In the genomic region with DNA sequence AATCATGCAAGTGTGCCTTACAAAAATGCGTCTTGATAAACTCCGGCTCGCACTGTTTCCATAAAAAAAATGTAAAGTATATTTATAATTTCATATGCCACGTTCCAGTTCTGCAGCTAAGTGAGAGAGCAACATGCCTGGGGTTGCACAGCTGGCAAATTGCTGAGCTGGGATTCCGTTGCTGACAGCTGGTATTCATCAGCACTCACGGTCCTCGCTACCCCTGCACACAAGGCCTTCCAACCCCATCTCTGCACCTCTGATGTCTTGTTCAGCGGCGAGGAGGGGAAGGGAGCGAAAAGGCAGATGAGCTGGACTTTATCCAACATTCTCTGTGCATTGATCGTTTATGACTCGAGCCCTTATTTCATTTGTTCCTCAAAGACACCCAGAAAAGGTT, we compare ENCODE assay signal across 11 mouse cellular contexts.
A peak's percentile ranks its signal among the peaks of the same experiment; 100 is the strongest.
DNase-seq lines count a peak whose midpoint lies in the region; ATAC-seq lines count a peak whose summit lies in the region.
"Had no signal": no experiment of that assay in that cellular context is flagged by ENCODE, and none has a peak within 500 bp of the region (broad histone marks: within the 10 kb centered on the region; RNA-seq: fewer than 3 reads in every experiment).

No protein-coding gene starts in this region.

- no peaks in the 10 kb centered on the region for H3K9me3 ChIP-seq in hindbrain, embryonic 10.5 days
- H3K9me3 ChIP-seq in hindbrain, embryonic 12.5 days (replicated peaks), result no peaks in the 10 kb centered on the region
- no peaks in the 10 kb centered on the region for H3K9me3 ChIP-seq in limb, embryonic 11.5 days (ENCODE audit: control insufficient read depth, low read length)
- H3K9me3 ChIP-seq in neural tube, embryonic 15.5 days (replicated peaks), result no peaks in the 10 kb centered on the region
- H3K9me3 ChIP-seq: liver, embryonic 15.5 days had no signal

- H3K4me1 ChIP-seq in hindbrain, embryonic 10.5 days (replicated peaks), result no peaks in the 10 kb centered on the region
- H3K4me1 ChIP-seq in hindbrain, embryonic 12.5 days, result no peaks in the 10 kb centered on the region
- H3K4me1 ChIP-seq in limb, embryonic 11.5 days (ENCODE audit: control insufficient read depth, insufficient read depth, low read length), result no peaks in the 10 kb centered on the region
- 0 out of 2 replicates have a peak, but pooled peaks cover 2% of the 10 kb centered on the region for H3K4me1 ChIP-seq in neural tube, embryonic 15.5 days
- H3K4me1 ChIP-seq: liver, embryonic 15.5 days had no signal

- 79% methylated on average over 12 of the region's 12 CpGs for WGBS in hindbrain, embryonic 10.5 days
- 67% methylated on average over 12 of the region's 12 CpGs for WGBS in hindbrain, embryonic 12.5 days
- WGBS in limb, embryonic 11.5 days, result 52% methylated on average over 12 of the region's 12 CpGs
- WGBS in neural tube, embryonic 15.5 days, result 54% methylated on average over 12 of the region's 12 CpGs

- no peak for ATAC-seq in hindbrain, embryonic 12.5 days (ENCODE audit: low FRiP score)
- no peak for ATAC-seq in limb, embryonic 11.5 days (ENCODE audit: insufficient number of reproducible peaks, low FRiP score, low TSS enrichment, low read depth)
- no peak for ATAC-seq in neural tube, embryonic 15.5 days (ENCODE audit: low FRiP score)

- no peak overlapping the region for H3K27ac ChIP-seq in hindbrain, embryonic 10.5 days
- no peak overlapping the region for H3K27ac ChIP-seq in hindbrain, embryonic 12.5 days
- no peak overlapping the region for H3K27ac ChIP-seq in limb, embryonic 11.5 days (replicated peaks; ENCODE audit: low read depth, low read length)
- 0 out of 2 replicates have a peak overlapping the region, but pooled peaks have one; percentile 37 for H3K27ac ChIP-seq in neural tube, embryonic 15.5 days (replicated peaks)
- H3K27ac ChIP-seq: liver, embryonic 15.5 days had no signal

- no peak overlapping the region for H3K9ac ChIP-seq in hindbrain, embryonic 12.5 days
- H3K9ac ChIP-seq in limb, embryonic 11.5 days (ENCODE audit: low read length), result no peak overlapping the region
- no peak overlapping the region for H3K9ac ChIP-seq in neural tube, embryonic 15.5 days (replicated peaks)
- H3K9ac ChIP-seq: liver, embryonic 15.5 days had no signal

- H3K4me3 ChIP-seq in hindbrain, embryonic 10.5 days, result no peak overlapping the region
- H3K4me3 ChIP-seq in hindbrain, embryonic 12.5 days, result no peak overlapping the region
- H3K4me3 ChIP-seq in limb, embryonic 11.5 days (ENCODE audit: low read depth, low read length), result no peak overlapping the region
- no peak overlapping the region for H3K4me3 ChIP-seq in neural tube, embryonic 15.5 days (replicated peaks)
- H3K4me3 ChIP-seq: liver, embryonic 15.5 days had no signal

- no peaks in the 10 kb centered on the region for H3K27me3 ChIP-seq in hindbrain, embryonic 10.5 days (ENCODE audit: insufficient read depth, poor library complexity, severe bottlenecking)
- H3K27me3 ChIP-seq in hindbrain, embryonic 12.5 days, result no peaks in the 10 kb centered on the region
- H3K27me3 ChIP-seq in limb, embryonic 11.5 days (ENCODE audit: control insufficient read depth, insufficient read depth, low read length), result no peaks in the 10 kb centered on the region
- H3K27me3 ChIP-seq in neural tube, embryonic 15.5 days (replicated peaks), result no peaks in the 10 kb centered on the region
- H3K27me3 ChIP-seq: liver, embryonic 15.5 days had no signal

- no peak overlapping the region for H3K4me2 ChIP-seq in hindbrain, embryonic 12.5 days (replicated peaks)
- no peak overlapping the region for H3K4me2 ChIP-seq in limb, embryonic 11.5 days (ENCODE audit: low read depth, severe bottlenecking)
- no peak overlapping the region for H3K4me2 ChIP-seq in neural tube, embryonic 15.5 days
- H3K4me2 ChIP-seq: liver, embryonic 15.5 days had no signal

- DNase-seq in hindbrain, embryonic 10.5 days (ENCODE audit: low spot score), result peak; percentile 11
- peak; percentile 26 to 35 for DNase-seq in right cerebral cortex, postnatal 10 days (ENCODE audit: low spot score in 2 of 2)
- no peak for DNase-seq in right cerebral cortex, postnatal 36 days (ENCODE audit: low spot score in 2 of 2)
- DNase-seq in limb, embryonic 11.5 days (ENCODE audit: low spot score), result peak; percentile 37
- DNase-seq in gastrocnemius, adult 8-10 months (ENCODE audit: low spot score in 2 of 2), result no peak
- DNase-seq in heart, adult 9 months (ENCODE audit: low spot score in 2 of 2), result no peak
- DNase-seq: layer of hippocampus, adult 9-11 months; thymus, postnatal 14 days had no signal

- H3K36me3 ChIP-seq in hindbrain, embryonic 10.5 days, result no peaks in the 10 kb centered on the region
- no peaks in the 10 kb centered on the region for H3K36me3 ChIP-seq in hindbrain, embryonic 12.5 days
- H3K36me3 ChIP-seq in limb, embryonic 11.5 days (ENCODE audit: control insufficient read depth, insufficient read depth, low read length), result no peaks in the 10 kb centered on the region
- H3K36me3 ChIP-seq in neural tube, embryonic 15.5 days, result no peaks in the 10 kb centered on the region
- H3K36me3 ChIP-seq: liver, embryonic 15.5 days had no signal

Comparison
In these comparisons a context has a peak if more than half of its experiments do, and no peak if none do; other contexts are left out.
1. DNase-seq: peak in hindbrain, embryonic 10.5 days (single experiment), right cerebral cortex, postnatal 10 days (2 of 2) and limb, embryonic 11.5 days (single experiment); none in right cerebral cortex, postnatal 36 days (0 of 2), gastrocnemius, adult 8-10 months (0 of 2) and heart, adult 9 months (0 of 2).